Mouse (Mus musculus) kidney, adult 10 weeks (tissue): Measurements from ENCODE around the gene Tceal1. TPM values are rescaled to one million over a fixed set of nuclear protein-coding genes. Genes with fewer than 3 reads are reported as not detected.

ENCODE experiments used
- polyA plus RNA-seq: library from polyadenylated mRNA; stranded (reverse); fragments of 350-450 nt; fragmentation: Illumina TruSeq; extraction: RNeasy Lipid Tissue Mini Kit (QIAGEN cat#74804); gene quantifications from one replicate; pipeline ENCODE4 v1.2.3, GENCODE M21; 2014; ENCODE audit warnings: low read depth, low replicate concordance

The Tceal1 gene
- polyA plus RNA-seq, result 13.1 TPM

GRCm38 (mm10) chrX:136707446-136708167 lies at the start of gene Tceal1:
TSS of gene Tceal1 (plus strand) at chrX:136707982.

GRCm38 (mm10) chrX:136743459-136743858 lies 35.7 kb downstream of the Tceal1 start, which contains the start of gene Morf4l2:
TSS of gene Morf4l2 (minus strand) at chrX:136743690.

Other genes with a start within 250 kb of the Tceal1 start
- gene Kir3dl1, start 190.0 kb upstream of the Tceal1 start, polyA plus RNA-seq, result not detected
- not detected for gene Kir3dl2, start 163.9 kb upstream of the Tceal1 start, polyA plus RNA-seq
- gene Tceal3, start 117.1 kb upstream of the Tceal1 start, polyA plus RNA-seq, result not detected
- 243 TPM for gene Morf4l2, start 35.7 kb downstream of the Tceal1 start, polyA plus RNA-seq
- not detected for gene Glra4, start 72.2 kb downstream of the Tceal1 start, polyA plus RNA-seq
- 3.2 TPM for gene Plp1, start 114.7 kb downstream of the Tceal1 start, polyA plus RNA-seq
- gene Rab9b, start 160.8 kb downstream of the Tceal1 start, polyA plus RNA-seq, result not detected
- not detected for gene H2bfm, start 219.3 kb downstream of the Tceal1 start, polyA plus RNA-seq